Mouse (Mus musculus): ENCODE measurements around the gene Dlgap1.

DNA sequence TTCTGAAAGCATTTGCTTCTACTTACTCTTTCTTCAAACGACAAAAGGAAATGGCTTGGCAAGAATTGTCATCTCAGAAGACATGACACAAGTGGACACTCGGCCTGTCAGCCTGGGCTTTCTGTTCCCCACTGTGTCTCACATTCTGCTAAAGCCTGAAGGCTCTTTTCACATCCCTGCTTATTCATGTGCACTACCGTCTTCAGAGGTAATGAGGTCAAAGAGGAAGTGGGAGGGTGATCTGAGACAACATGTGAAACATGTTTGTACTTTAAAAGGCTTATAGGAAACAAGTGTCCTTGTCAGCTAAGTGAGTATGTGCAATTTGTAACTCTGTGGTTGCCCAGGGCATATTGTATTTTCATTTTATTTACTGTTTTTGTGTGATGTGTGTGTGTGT lies 557.1 kb downstream of the Dlgap1 start:
- TF ChIP-seq CTCF (IDR thresholded peaks at IDR 0.05; ENCODE audit: low read depth) (no peak), EP300 (IDR thresholded peaks at IDR 0.05; ENCODE audit: low read depth) (no peak)
